Mouse (Mus musculus): ENCODE results near the gene Gas7. TPM values are rescaled to one million over a fixed set of nuclear protein-coding genes. Genes with fewer than 3 reads are reported as not detected.

Gas7 gene
- 10 to 100 TPM; 22.7 to 27.1 TPM for total RNA-seq (2021)
- long read RNA-seq, experiment 1, full-length matches to known transcripts, result 3 of 5 reads
- long read RNA-seq, experiment 1, partial matches to known transcripts, result 0 of 5 reads
- long read RNA-seq, experiment 1, other reads (novel, unspliced or antisense), result 2 of 5 reads
- long read RNA-seq, experiment 2, full-length matches to known transcripts, result 3 of 8 reads
- long read RNA-seq, experiment 2, partial matches to known transcripts, result 0 of 8 reads
- long read RNA-seq, experiment 2, other reads (novel, unspliced or antisense), result 5 of 8 reads

- DNase-seq, result peak; percentile 63
These were observed at the start of gene Gas7 for GRCm38 (mm10) chr11:67454874-67455526. Gas7 (plus strand) TSS chr11:67455437.

DNA sequence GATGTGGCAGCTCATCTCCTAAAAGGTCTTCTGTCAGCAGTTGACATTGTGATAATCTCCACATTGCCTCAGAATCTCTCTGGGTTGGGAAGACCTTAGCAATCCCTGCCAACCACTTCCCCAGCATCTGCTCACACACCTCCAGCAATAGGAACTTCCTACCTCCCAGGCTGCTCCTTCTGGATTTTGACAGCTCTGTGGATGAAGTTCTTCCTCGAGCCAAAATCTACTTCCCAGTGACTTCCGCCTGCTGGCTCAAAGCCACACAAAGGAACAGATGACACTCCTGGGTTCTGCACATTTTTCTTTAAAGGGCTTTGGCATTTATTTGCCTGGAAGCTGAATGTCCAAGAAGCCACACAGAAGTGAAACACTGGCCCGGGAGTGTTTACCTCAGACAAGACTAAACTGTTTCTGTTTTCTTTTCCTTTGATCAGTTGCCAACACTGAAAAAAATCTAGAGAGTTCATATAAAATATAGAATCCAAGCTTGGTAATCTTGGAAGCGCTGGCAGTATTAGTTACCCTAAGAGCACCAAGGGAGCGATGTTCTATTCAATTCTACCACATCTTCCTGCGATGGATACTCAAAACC is 40.8 kb upstream of the Gas7 start:
- no peak for DNase-seq

DNA sequence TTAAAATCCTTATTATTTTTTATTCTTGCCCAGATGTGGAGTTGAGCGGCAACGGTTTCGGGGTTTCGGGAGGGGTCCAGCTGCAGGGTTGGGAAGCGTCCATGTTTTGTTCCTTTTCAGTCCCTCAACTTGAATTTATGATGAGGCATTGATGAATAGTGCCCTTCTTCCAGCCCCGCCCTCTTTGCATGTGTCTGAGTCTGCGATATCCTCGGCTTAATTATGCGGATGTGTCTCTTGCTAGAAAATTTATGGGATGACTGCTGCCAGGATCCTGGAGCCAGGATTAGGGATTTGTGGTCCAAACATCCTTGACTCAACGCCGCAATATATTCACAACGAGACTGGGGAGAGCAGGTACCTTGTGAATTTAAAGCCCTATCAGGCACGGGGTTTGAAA is 31.7 kb upstream of the Gas7 start:
- no peak for DNase-seq

GRCm38 (mm10) chr11:67428196-67428595 is 27.0 kb upstream of the Gas7 start:
- peak; percentile 52 for DNase-seq

DNA sequence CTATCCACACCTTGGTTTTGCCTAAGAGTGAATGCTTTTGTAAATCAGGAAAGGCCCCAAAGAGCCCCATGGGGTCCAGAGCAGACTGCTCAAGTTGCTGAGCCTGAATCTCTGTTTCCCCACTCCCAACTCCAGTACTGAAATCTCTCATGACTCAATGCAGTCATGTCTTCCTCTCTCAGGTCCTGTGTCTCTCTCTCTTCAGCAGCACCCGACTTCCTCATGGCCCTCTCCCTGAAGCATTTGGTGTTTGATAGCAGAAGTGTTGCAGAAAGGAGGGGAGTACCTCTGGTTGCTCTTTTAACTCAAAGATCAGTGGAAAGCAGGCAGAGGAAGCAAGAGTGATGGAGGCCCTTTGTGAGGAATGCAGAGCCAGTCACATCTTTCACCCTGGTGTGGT is 25.4 kb upstream of the Gas7 start:
- no peak for DNase-seq

DNA sequence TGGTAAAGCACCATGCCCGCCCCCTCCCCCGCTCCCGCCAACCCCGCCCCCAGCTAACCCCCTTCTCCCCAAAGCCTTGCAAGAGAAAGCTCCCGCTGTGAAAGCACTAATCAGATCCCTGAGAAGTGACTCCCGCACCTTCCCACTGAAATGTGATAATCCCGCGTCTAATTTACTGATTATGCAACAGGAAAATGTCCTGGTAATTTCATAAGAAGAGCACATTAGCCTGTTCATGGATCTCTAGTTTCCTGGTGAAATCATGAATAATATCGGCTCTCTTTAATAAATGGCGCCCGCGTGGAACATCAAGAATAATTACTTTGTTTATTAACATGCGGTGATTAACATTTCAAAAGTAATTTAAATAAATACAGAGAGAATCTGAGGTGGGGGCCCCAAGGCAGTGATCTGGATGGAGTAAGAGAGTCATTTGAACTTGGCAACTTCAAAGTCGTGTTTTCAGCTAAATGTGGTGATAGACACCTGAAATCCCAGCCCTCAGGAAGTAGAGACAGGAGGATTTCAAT is 24.1 kb upstream of the Gas7 start:
- no peak for DNase-seq

DNA sequence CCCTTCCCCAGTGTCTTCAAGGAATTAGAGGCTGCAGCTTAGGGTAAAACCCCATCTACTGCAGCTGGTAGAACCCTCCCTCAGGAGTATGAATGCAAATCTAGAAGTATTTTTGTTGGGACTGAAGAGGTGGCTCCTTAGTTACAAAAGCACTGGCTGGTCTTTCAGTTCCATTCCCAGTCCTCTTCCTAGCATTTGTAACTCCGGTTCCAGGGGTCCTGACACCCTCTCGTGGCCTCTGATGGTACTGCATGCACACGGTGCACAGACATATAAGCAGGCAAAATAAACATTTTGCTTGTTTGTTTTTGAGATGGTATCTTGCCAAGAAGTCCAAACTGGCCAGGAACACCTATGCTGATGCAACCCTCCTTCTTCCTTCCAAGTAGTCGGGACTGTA is 23.4 kb upstream of the Gas7 start:
- no peak for DNase-seq

GRCm38 (mm10) chr11:67433763-67434162 is 21.5 kb upstream of the Gas7 start:
- DNase-seq, result no peak

GRCm38 (mm10) chr11:67438746-67439145 is 16.5 kb upstream of the Gas7 start:
- peak; percentile 53 for DNase-seq

- DNase-seq, result no peak
These were observed 10.0 kb upstream of the Gas7 start for GRCm38 (mm10) chr11:67445058-67445825.

DNA sequence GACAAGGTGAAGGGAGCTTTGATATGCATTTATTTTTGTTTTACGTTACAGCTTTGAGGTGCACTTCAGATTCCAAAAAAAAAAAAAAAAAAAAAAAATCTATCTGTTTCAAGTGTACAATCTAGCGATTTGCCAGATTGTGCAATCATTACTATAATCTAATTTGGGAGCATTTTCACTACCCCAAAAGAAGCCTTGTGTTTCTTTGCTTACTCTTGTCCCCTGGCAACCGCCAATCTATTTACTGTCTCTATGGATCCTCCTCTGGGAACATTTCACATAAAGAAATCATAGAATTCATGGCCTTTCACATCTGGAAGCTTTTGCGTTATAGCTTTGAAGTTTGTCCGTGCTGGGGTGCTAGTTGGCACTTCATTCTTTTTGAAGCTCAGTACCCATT is 3.7 kb upstream of the Gas7 start:
- no peak for DNase-seq

- DNase-seq, result peak; percentile 53
These were observed 317 bp downstream of the Gas7 start for GRCm38 (mm10) chr11:67455527-67455981.

DNA sequence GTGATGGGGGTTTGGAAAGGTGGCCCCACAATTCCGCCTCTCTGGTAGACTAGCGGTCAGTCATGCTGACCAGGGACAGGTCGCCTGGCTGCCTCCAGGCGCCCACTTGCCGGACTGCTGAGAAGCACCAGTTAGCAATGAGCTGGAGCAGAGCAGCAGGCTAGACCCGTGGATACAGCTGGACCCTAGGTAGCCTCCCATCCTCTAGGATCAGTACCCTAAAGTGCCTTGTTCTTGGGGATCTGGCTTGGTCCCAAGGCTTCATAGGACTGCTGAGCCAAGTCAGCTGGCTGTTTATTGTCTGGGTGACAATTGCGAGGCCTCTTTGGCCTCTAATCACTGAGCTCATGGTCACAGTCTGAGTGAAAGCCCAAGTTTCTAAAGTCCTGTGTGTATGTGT is 792 bp downstream of the Gas7 start:
- DNase-seq, result no peak

- no peak for DNase-seq
These were observed 2.9 kb downstream of the Gas7 start for GRCm38 (mm10) chr11:67458171-67458570.

GRCm38 (mm10) chr11:67467132-67467531 is 11.9 kb downstream of the Gas7 start:
- no peak for DNase-seq

GRCm38 (mm10) chr11:67468846-67469245 is 13.6 kb downstream of the Gas7 start:
- DNase-seq, result no peak

DNA sequence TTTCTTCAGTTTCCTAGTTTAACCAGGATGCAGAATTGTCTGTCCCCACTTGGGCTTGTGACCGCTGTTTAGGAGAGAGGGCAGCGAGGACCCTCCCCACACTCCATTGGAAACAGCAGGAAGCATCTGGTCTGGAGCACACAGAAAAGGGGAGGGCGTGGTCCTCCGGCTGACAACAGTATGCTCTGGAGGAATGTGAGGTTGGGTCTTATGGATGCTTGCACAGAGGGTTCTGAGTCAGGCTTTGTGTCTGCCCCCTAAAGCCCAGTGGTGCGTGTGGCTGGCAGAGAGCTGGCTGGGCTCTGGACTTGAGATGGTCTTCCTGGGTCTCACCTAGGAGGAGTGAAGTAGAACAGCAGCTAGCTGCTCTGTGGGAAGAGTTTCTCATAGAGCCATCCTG is 19.4 kb downstream of the Gas7 start:
- DNase-seq, result no peak

DNA sequence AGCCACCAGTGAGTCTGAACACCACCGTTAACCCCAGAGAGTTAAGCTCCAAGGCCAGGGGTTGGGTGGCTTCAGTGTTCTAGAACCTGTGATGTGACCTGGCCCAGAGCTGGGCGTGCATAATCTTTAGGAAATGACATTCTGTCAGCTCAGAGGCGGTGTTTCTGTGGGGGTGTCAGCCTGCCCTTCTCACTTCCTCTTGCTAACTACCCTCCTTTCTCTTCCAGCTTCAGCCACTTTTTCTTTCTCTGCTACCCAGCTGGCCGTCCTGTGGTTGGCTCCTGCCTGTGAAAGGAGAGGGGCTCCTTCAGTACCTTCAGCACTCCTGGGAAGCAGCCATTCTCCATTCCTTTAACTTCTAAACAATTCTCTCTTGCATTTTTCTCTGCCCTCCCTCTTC is 24.3 kb downstream of the Gas7 start:
- DNase-seq, result no peak

DNA sequence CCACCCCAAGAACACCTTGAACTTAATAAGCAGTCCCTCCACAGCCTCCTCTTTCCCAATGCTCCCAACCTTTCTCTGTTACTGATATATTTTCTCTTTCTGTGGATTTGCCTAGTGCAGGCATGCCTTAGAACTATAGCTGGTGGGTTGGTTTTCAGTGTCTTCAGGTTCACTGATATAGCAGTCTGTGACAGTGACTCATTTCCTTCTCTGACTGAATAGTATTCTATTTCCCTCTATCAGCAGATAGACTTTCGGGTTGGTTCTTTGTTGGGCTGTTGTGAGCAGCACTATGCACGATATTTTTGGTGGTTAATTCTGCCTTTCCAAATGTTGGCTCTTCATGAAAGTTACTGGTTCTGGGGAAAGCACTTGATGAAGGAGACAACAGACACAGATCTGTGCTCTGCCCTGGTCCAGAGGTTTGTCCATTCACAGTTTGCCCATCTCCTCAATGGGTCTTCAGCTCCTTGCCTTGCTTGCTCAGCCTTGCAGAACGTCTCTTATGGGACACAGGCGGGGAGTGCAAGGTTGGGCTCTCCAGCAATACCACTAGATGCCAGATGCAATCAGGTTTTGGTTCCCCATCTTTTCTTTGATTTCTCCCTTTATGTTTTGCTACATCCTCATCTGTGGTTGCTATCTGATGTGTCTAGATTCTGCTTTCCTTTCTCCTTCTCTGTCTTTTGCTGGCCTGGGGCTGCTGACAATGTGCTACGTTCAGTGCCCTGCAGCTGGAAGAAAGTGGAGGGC is 25.1 kb downstream of the Gas7 start:
- no peak for DNase-seq

DNA sequence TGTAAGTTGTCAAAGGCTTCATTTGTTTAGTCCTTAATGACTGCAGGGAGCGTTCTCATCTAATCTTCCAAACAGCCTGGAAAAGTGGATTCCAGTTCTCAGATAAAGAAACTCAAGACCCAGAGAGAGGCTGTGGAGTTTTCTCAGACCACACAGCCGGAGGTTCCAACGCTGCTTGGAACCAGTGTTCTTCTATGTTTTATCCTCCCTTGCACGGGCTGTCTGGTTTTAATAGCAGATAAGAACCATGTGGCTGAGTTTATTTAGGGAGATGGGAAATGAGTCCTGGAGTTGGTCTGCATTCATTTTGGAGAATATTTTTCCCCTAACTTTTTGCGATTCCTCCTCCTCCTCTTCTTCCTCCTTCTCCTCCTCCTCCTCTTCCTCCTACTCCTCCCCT is 26.5 kb downstream of the Gas7 start:
- no peak for DNase-seq

- peak; percentile 66 for DNase-seq
These were observed 27.1 kb downstream of the Gas7 start for GRCm38 (mm10) chr11:67482217-67482760.

- no peak for DNase-seq
These were observed 32.9 kb downstream of the Gas7 start for GRCm38 (mm10) chr11:67488156-67488555.
